Mouse (Mus musculus): ENCODE results near the gene Ugt1a9.

Gene Ugt1a9

DNA sequence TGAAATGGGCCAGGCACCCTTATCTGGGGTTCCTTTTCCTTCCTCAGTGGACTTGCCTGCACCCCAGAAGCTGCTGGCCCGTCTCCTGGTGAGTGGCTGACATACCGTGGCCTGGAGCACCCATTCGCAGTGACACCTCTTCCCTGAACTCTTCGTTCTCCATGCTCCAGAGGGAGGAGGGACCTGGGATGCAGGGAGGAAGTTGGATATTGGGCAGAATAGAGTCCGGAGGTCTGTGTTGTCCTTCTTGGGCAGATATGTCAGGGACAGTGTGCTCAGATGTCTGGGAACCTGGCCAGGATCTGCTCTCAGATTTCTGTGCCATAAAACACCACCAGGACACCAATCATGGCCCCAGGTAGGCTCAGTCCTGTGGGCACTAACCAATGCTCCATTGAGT is 169.5 kb downstream of the Ugt1a9 start:
- WGBS = 77% methylated on average over 5 of the region's 5 CpGs

DNA sequence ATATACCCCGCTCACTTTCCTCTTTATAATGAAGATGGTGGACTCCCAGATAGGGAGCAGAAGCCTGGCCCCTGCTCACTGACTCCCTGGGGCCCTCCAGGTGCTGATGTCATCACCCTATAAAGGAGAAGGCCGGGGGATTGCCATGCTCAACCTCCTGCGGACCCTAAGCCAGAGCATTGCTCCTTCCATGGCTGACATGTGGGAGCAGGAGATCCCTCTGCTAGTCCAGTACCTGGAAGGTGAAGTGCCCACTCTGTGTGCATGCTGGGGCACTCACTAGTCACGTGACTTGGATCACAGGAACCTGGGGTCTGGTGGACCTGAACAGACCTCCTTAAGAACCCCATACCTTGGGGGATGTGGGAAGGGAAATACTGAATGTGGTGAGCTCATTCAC is 170.0 kb downstream of the Ugt1a9 start:
- WGBS = 68% methylated on average over 4 of the region's 4 CpGs

DNA sequence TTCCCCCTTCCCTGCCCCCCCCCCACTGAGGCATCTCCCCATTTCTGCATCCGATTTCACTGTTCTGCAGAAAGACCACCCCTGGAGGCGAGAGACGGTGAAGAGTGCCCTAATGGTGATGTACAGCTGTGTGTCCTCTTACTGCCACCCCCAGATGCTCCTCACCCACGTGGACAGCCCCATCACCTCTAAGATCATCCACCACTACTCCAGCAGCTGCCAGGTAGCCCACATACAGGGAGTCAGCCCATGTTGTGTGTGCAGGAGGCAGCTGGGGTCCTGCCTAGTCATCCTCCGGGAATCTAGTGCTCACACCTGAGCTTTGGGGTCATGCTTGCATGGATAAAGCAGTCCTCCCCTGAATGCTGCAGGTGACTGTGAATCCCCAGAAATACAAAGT is 173.3 kb downstream of the Ugt1a9 start:
- 69% methylated on average over 5 of the region's 5 CpGs for WGBS

DNA sequence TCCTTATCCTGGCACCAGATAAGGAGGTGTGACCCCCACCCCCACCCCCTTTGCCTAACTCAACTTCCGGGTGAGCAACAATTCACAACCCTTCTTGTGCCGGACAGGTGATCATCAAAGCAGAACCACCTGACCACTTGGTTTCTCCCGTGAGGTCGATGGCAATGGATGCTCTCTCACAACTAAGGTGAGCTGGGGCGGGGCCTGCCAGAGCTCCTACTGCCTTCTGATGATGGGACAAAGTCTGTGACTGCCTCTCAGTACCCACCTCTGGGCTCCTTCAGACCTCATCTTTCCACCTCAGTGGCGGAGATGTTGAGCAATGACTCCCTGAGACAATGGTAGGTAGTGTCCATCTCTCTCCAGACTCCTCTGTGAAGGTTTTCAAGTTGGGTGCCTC is 175.3 kb downstream of the Ugt1a9 start:
- 80% methylated on average over 6 of the region's 6 CpGs for WGBS

DNA sequence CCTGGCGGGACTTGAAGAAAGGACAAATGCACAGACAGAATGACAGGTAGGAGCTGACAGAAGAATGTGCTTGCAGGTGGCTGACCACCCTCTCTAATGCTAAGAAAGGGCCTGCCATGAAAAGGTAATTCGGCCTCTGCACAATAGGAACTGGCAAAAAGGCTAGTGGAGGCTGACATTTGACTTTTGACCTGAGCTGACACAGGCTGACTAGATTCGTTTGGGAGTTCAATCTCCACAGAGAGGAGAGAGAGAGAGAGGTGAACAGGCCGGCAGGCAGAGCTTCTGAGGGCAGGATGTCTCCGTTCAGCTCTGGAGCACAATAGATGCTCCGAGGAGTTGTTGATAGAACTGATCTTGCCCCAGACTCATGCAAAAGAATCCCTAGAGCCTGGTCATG is 175.8 kb downstream of the Ugt1a9 start:
- WGBS = 52% methylated on average over 6 of the region's 6 CpGs

DNA sequence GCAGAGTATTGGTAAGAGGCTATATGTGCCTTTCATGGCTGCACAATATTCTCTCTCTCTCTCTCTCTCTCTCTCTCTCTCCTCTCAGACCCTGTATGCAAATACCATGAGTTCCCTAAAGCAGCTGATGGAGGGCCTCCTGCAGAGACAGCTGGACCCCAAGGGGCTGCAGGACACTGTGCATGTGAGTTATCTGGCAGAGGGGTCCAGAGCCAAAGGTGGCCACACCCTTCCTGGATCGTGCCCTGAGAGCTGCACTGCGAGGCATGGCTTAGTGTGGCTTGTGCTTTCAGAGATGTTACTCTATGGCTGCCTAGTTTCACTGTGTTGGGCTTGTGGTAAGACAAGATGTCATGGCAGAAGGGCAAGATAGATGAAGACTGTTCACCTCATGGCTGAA is 177.1 kb downstream of the Ugt1a9 start:
- WGBS = 48% methylated on average over 2 of the region's 2 CpGs

DNA sequence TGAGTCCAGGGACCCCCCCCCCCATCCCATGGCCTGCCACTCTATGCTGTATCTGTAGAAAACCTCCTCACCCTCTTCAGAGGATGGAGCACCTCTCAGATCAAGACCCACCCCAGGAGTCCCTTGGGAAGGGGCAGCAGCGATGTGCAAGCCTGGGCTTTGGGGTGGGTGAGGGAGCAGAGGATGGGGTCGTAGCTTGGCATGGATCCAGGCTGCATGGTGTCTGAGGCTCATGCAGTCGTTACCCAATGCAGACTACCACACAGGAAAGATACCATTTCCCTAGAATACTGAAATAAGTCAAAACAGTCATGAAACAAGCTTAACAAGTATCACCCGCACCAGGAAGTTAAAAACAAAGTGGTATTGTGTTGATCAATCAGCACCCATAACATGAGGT is 178.1 kb downstream of the Ugt1a9 start:
- 64% methylated on average over 4 of the region's 4 CpGs for WGBS

DNA sequence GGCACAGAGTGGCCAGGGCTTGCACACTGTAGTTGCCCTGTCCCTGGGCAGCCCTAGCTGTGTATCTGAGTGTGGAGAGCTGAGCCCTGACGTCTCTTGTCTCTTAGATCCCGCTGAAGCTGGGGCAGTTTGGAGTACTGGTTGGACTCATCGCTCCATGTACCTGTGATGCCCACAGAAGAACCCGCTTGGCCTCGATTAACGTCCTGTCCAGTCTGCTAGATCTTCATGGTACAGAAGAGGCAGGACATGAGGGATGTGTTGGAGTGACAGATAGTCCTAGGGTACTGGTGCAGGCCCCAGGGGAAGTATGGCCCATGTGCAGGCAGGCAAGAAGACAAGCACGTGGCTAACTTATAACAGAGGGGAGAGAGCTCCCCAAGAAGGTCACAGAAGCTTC is 179.0 kb downstream of the Ugt1a9 start:
- WGBS = 78% methylated on average over 7 of the region's 7 CpGs

DNA sequence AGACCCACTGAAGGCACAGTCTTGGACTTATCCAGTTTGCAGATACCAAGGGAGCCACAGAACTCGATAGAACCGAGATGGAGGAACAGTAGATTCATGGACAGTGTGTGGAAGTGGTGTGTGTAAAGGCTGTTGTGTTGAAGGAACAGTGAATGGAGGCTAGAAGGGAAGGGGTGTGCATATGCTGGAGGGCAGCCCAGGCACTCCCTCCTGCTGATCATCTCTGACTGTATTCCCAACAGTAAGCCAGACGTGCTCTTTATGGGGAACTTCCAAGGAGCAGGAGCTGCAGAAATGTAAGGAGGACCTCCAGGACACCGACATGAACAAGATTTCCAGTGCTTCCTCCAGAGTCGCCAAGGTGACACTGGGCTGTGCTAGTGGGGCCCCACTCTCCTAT is 179.4 kb downstream of the Ugt1a9 start:
- WGBS = 81% methylated on average over 5 of the region's 5 CpGs

DNA sequence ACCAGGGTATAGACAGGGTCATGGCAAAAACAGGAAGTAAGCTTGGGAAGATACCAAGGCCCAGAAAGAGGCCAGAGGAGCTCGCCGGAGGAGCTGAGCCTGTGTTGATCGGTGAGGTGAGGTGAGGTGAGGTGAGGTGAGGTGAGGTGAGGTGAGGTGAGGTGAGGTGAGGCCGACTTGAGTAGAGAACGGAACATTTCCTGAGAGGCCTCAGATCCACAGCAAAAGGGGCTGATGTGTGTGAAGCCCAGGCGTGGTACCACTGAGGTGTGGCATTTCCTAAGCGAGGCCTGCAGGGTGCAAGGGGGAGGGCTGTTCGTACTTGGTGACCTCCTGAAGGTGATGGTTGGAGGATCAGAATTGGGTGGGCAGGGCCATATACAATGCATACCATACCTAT is 182.5 kb downstream of the Ugt1a9 start:
- 75% methylated on average over 8 of the region's 8 CpGs for WGBS

DNA sequence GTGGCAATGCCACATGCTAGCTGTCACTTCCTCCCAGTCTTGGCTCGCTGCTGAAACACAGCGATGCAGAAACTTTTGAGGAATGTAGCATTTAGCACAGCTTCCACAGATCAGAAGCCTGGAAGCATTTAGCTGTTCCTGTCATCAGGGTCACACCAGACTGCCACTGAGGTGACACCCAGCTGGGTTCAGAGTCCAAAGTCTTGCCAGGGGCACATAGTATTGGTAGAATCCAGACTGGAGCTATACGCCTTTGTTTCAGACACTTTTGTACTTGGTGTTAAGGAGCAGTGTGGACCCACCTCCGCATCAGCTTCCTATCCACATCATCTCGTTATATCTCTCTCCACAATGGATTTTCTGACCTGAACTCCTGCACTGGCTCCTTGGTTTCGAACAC is 182.9 kb downstream of the Ugt1a9 start:
- WGBS = 71% methylated on average over 6 of the region's 6 CpGs

DNA sequence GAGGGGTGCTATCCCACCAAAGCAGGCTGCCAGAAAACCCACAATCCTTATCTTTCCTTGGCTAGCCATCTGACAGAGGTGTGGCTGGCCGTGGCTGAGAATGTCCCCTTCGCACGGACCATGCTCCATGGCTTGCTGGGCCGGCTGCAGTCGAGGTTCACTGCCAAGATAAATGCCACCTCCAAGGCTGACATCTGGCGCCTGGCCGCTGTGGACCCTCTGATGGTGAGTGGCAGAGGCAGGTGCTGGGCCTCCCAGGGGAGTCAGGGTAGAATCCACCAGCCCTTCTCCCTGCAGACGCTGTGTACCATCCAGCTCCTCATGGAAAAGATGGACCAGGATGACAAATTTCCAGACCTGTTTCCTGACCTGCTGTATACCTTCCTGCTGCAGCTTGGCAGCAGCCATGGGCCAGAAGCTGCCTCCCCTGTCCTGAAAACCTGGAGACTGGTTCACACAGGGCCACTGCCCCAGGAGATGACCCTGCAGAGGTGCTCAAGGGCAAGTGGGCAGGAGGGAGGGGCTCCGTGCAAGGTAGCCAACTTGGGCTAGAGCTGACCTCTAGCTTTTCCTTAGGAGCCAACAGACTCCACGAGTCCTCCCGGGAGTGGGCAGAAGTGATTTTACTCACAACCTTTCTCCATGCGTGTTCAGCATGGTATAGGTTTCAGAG is 184.3 kb downstream of the Ugt1a9 start:
- WGBS = 88% methylated on average over 12 of the region's 12 CpGs

DNA sequence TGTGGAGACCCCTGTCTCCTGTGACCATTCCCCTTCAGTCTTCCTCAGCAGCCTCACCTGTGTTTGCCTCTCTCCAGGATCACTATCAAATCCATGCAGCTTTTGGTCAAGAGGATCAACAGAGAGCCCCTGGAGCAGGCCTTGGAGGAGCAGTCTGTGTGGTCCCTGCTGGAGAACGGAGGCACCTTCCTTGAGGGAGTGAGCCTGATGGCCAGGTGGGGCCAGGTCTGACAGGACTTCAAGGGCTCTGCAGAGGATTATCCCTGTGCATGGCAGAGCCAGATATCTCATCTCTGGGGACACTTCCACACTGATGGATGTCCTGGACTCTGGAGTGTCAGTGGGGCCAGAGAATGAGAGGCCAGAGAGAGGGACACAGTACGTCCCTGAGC is 184.9 kb downstream of the Ugt1a9 start:
- WGBS = 60% methylated on average over 2 of the region's 2 CpGs

DNA sequence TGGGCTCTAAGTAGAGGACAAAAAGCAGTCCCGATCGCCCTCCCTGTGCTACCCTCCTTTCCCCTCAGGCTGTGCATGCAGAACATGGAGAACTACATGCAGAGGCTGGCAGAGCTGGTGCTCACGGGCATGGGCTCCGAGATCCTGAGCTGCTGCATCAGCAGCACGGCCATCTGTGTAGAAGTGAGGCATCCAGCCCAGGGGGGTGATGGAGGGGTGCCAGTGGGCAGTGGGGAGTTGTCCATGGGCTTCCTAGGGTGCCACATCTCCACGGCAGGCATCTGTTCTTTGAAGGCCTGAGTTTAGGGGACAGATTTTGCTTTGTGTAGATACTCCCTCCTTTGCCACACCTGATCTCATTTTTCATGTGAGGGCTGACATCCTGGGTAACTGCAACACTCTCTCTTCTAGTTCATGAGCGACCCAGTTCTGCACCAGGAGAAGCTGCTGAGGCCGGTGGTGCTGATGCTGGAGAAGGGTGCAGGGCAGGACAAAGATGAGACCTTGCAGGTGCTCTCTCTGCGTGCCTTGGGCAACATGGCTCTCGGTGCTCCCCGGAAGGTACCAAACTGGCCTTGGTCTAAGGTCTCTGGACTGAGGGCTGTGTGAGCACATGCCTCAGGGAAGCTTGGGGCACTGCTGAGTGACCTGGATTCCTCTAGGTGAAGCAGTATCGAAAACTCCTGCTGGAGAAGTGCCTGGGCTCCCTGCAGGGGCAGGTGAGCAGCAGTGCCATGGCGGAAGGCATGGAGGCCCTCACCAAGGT is 185.6 kb downstream of the Ugt1a9 start:
- 79% methylated on average over 13 of the region's 13 CpGs for WGBS

DNA sequence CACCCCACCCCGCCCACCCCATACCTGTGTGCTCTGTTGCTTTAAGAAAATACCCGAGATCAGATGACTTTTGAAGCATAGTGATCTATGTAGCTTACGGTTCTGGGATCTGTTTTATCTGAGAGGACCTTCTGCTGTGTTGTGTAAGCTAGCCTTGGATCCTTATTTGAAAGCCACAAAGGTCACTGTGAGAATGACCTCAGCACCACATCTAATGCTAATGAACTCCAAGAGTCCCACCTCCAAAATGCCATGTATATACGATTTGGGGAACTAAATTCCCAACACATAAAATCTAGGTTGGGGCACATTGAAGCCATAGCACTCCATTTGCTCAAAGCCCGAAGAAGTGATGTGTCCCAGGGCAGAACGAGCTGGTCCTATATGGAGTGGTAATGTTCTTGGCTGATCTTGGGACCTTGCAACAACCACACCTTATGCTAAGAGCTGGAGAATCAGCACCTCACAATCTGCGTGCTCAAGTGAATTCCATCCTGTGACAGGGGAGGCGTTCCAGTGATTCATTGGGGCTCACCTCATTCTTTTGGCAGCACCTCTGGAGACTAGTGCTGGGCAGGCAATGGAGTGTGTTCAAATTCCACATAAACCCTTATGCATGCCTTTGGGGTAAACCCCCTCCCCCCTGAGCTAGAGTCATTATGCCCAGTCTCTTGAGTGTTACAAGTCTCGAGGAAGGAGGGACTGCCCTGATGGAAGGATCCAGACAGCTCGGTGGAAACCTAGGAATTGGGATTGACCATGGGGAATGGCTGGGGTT is 186.5 kb downstream of the Ugt1a9 start:
- WGBS = 82% methylated on average over 10 of the region's 10 CpGs

DNA sequence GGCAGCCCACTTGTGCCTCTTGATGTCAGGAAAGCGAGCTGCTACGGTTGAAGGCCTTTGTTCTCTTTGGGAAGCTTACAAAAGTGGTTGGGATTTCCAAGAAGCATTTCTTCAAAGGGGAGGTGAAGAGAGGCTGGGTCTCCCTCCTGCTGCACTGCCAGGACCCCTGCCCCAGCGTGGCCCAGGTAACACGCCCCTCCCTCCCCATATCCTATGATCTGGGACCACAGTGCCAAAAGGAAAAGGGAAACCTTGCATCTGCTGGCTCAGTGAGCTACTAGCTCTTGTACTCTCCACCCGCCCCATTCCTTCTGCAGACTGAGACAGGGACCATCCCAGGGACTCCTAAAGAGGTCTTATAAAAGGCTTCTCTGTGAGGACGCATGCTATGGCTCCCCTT is 187.1 kb downstream of the Ugt1a9 start:
- WGBS = 81% methylated on average over 6 of the region's 6 CpGs

DNA sequence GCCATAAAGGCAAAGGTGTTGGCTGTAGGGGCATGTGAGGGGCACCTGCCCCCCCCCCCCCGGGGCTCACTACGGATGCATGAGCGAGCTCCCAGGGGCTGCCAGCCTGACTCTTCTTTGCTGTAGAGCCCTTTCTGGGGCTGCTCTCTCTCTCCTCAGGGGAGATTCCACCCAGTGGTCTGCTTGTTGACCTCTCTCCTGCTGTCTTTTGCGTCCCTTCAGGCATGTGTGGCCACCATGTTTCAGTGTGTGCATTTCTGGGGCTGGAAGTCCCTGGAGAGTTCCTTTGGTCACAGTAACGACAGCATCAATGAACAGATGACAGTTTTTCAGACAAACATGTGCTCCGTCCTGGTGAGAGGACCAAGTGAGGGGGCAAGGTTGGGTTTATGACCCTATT is 187.8 kb downstream of the Ugt1a9 start:
- 72% methylated on average over 6 of the region's 6 CpGs for WGBS

DNA sequence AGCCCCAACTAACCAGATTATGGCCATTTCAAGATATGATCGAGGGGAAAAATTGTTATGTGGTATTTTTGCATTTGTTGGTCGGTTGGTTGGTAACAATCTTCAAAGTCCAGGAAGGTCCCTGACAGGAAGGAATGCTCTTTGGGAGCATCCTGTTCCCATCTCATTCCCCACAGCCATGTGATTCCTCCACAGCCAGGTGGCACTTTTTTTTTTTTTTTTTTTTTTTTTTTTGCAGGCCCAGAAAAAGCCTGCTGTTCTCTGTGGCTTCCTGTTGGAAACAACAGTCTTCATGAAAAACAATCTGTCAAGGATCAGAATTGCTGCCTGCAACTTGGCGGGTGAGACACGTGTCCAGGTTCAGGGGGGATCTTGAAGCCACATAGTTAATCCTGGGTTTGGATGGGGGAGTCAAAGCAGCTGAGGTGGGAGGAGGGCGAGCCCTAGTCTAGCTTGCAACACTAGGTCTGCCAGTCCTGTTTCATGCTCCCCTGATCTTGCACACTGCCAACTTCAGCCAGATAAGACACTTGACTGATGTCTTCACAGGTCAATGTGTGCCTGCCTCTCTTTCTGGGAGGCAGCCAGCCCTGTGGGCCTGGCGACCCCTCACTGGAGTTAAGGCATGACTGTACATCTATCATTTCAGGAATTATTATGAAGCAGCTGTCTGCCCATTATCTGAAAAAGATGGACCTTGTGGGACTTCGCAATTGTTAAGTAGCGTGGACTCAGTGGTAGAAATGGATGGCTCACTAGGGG is 188.5 kb downstream of the Ugt1a9 start:
- 70% methylated on average over 8 of the region's 8 CpGs for WGBS

DNA sequence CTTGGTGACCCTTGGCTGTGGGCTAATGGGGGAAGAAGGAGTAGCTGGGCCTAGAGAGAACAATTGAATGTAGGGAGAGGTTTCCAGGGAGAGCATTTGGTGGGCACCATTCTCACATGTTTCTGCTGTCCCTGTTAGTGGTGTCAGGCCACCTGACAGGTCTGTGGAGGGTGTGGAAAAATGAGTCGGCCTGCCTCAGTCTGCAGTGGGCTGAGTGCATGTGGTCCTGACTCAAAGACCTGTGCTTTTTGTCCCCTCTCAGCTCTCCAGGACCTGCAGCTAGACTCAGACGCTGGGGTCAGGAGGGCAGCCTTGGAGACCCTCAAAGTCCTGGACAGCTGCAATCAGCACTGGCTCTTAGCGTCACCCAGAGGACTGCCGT is 189.0 kb downstream of the Ugt1a9 start:
- 85% methylated on average over 4 of the region's 4 CpGs for WGBS

DNA sequence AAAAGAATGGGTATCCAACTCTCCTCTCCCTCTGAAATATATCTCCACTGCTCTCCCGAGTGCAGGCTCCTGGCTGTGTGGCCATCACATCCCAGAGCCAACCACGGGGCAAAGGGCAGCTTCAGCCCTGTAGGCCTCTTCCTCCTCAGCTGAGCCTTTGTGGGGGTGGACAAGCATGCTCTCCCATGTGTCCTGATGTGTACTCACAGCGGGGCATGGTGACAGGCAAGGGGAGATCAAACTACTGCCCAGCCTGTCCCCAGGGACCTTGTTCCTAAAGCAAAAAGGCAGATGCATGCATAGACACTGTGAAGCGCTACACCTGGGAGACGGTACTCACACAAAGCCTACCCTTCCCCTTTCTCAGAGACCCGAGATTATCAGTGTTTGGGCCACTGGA is 189.5 kb downstream of the Ugt1a9 start:
- WGBS = 79% methylated on average over 6 of the region's 6 CpGs

DNA sequence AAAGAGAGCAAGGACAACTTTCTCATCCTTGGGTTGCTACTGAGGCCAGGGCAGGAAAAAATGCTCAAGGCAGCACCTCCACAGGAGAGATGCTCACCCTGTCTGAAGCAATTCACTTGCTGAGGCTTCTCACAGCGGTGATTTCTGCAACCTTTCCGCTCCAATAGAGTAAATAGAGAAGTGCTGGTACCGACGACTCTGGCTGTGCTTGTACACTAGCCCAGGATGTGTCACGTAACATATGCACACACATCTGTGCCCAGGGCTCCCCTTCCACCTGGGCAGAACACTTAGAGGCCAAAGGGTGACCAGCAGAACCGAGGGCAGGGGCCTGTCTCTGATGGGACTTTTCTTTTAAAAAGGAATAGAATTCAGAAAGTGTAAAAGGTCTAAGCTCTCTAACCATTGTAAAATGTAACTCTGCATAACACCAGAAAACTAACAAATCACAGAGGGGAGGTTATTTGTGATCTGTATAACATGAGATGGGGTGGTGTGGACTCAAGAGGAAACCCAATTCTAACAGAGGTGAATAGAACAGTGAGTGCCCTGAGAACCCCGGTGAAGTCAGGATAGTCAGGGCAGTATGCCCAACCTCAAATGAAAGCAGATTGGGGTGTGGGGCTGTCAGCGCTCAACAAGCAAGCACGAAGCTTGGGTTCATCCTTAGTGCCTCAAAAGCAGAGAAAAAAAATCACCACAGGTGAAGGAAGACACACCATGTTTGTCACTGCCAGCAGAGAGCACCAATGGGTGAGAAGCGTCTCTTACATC is 190.2 kb downstream of the Ugt1a9 start:
- WGBS = 81% methylated on average over 10 of the region's 10 CpGs
